Mouse (Mus musculus) brain, embryonic 14.5 days (tissue): ENCODE measurements at regions not wholly inside any gene's neighbourhood (a gene's known extent, or its start where the extent isn't known, plus 50 kb on each side); places are given as distances from the start of the nearest gene placed in this dataset.

Experiments
- DNase-seq: peaks from one replicate; pipeline ENCODE4 v3.0.0-alpha.2; 2011; ENCODE audit warnings: low read depth
- CTCF ChIP-seq: fragments of 200-500 bp; IDR thresholded peaks from 2 replicates; pipeline ENCODE4 v1.5.1; 2012; ENCODE audit warnings: inconsistent platforms, mild to moderate bottlenecking, moderate library complexity, borderline replicate concordance; ENCODE audit not compliant: insufficient read depth, insufficient read length; ENCODE audit errors: extremely low read depth
- POLR2A ChIP-seq: fragments of 200-500 bp; IDR thresholded peaks from 2 replicates; pipeline ENCODE4 v1.6.1; 2012; ENCODE audit warnings: mild to moderate bottlenecking, inconsistent platforms, borderline replicate concordance; ENCODE audit not compliant: poor library complexity, insufficient read depth, insufficient read length, severe bottlenecking; ENCODE audit errors: extremely low read depth

DNA sequence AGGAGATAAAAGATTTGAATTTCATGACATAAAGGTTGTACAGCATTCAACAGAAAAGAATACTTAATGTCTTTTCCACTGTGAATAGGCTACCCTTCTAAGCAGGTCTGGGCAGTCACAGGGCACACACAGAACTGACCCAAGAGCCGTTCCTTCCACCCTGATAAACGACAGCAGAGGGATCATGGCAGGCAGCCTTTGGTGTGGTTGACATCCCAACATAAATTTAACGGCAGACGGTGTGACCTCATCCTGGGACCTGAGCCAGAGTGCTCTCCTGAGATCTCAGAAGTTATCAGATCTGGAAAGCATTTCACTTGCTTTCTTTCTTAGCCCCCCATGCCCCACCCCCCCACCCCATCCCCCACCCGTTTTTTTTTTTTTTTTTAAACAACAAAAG lies 290.1 kb downstream of the Sox4 start:
- DNase-seq: peak; percentile 78
- no peak for TF ChIP-seq CTCF
- TF ChIP-seq POLR2A: no peak

DNA sequence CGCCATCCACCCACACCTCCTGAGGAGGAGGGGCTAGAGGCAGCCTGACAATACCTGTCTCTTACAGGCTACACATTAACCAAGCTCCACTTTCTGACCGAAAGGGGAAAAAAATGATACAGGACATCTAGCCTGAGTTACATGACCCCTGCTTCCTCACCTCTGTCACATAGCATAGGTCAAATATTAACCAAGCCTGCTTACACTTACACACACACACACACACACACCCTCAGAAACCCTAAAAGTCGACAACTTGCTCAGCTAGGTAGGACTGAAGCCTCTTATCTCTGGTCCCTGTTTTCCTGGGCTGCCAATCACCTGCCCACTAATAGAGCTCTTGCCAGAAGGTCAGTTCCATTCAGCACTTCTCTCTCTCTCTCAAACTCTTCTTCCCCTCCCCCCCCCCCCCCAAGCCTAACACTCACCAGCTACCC lies 291.2 kb downstream of the Sox4 start:
- no peak for DNase-seq
- TF ChIP-seq CTCF: no peak
- TF ChIP-seq POLR2A: no peak

- no peak for DNase-seq
Observed at GRCm38 (mm10) chr13:28660151-28660550, 293.4 kb downstream of the Sox4 start.

GRCm38 (mm10) chr13:28658652-28659051 lies 294.9 kb downstream of the Sox4 start:
- TF ChIP-seq CTCF (no peak), POLR2A (no peak)
- DNase-seq: no peak

More at GRCm38 (mm10) chr13:28660151-28660550, 293.4 kb downstream of the Sox4 start:
- TF ChIP-seq POLR2A (no peak), CTCF (no peak)

DNA sequence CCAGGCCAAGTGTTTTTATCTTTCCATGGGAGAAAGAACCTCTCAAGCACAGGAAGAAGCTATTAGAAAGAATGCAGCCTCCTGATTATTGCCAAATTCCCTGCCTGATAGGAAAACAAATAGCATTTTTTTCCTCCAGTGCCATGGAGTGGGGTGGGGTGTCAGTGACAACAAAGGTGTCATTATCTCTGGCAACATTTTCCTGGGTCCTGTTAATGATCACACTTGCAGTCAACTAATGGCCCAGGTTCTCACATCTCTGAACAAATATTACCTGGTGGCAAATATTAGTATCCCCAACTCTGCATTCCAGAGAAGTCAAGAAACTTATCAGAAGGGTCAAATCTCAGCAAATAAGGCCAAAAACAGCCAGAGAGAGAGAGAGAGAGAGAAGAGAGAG lies 298.6 kb downstream of the Sox4 start:
- DNase-seq: no peak

GRCm38 (mm10) chr13:28653362-28653761 lies 300.2 kb downstream of the Sox4 start:
- no peak for DNase-seq
- no peak for TF ChIP-seq POLR2A
- TF ChIP-seq CTCF: no peak

More for the DNA sequence above, 298.6 kb downstream of the Sox4 start:
- no peak for TF ChIP-seq POLR2A
- TF ChIP-seq CTCF: no peak

DNA sequence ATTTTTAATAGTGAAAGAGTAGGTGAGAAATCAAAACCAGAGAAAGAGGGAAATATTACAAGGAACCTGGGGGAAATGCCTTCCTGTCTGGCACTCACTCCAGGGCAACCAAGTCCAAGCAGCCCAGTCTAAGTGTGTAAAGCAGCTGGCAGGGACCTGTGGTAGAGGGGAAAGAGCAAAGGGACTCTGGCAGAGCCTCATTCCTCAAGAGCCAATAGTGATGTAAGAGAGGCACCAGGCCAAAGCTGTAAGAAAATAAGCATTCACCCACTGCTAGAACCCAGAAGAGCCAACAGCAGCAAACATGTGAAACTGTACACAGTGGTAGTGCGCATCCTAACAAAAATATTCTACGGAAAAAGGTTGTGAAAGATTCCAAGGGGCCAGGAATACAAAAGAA lies 301.7 kb downstream of the Sox4 start:
- TF ChIP-seq CTCF: no peak
- TF ChIP-seq POLR2A: no peak
- peak; percentile 88 for DNase-seq

GRCm38 (mm10) chr13:28645881-28646280 lies 307.6 kb downstream of the Sox4 start:
- DNase-seq: no peak
- TF ChIP-seq POLR2A (no peak), CTCF (no peak)

GRCm38 (mm10) chr13:28644846-28645574 lies 308.5 kb downstream of the Sox4 start:
- no peak for DNase-seq
- TF ChIP-seq CTCF (no peak), POLR2A (no peak)

DNA sequence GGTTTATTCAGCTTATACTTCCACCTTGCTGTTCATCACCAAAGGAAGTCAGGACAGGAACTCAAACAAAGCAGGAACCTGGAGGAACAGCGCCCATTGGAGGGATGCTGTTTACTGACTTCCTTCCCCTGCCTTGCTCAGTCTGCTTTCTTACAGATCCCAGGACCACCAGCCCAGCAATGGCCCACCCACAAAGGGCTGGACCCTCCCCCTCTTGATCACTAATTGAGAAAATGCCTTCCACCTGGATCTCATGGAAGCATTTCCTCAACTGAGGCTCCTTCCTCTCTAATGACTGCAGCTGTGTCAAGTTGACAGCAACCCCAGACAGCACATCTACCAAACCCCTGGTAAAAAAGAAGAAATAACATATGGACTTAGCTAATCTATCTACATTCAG lies 312.7 kb downstream of the Sox4 start:
- no peak for TF ChIP-seq POLR2A
- no peak for TF ChIP-seq CTCF
- no peak for DNase-seq

DNA sequence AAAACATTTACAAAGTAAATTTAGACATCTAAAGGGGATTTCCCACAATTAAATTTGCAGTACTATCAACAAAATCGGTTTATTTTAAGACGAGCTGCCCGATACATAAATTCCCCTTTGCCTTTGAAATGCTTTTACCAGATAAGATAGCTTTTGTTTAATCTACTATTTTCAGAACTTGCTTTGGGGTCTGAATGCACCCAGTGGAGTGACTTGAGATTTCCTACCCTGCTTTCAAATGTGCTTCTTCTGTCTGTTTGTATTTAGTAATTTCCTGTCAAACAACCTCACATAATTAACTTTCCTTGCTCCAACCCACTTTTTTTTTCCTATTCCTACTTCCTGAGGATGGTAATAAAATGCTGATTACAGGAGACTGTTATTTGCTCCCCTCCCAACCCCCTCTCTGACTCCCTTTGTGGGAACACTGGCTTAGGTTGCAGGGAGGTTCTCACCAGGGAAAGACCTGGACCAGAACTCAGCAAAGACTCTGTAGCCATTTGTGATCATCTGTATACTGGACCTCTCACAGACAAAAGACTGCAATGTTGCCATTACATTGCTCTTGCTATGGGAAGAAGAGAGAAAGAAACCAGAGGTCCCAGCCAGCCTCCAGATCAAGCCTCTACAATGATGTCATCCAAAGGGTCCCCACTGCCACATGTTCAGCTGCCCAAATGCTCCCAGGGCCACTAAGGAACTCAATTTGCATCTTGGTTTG lies 318.1 kb downstream of the Sox4 start:
- TF ChIP-seq POLR2A: no peak
- no peak for DNase-seq
